Mouse (Mus musculus): Measurements from ENCODE around the gene Lrig3. TPM values are rescaled to one million over a fixed set of nuclear protein-coding genes. Genes with fewer than 3 reads are reported as not detected.
A peak's percentile ranks its signal among the peaks of the same experiment; 100 is the strongest.

Gene Lrig3
- polyA plus RNA-seq (2014; fragmentation: Nextera tagmentation; extraction: Ambion mirVana) = 28.6 and 32.9 TPM in 2 replicates

GRCm38 (mm10) chr10:125965968-125966480 is at the start of gene Lrig3:
Lrig3 (plus strand) TSS chr10:125966168.
- peak within 1 kb of the TSS; percentile 94 for H3K4me3 ChIP-seq (ENCODE audit: low read depth, low read length)
- peak within 1 kb of the TSS; percentile 95 for H3K27ac ChIP-seq (replicated peaks; ENCODE audit: low read depth, low read length)
- DNase-seq (ENCODE audit: low spot score) (peak; percentile 94), ATAC-seq (replicated peaks; ENCODE audit: insufficient number of reproducible peaks, low FRiP score, low TSS enrichment, low read depth) (peak; percentile 81)
- H3K4me2 ChIP-seq (ENCODE audit: low read depth, low read length) = peak within 1 kb of the TSS; percentile 70
- H3K4me1 ChIP-seq (ENCODE audit: control insufficient read depth, insufficient read depth, low read length) = no peaks in the 10 kb centered on the region; the same call in 1 of the 2 replicates
- no peaks in the 10 kb centered on the region for H3K36me3 ChIP-seq (replicated peaks; ENCODE audit: control insufficient read depth, insufficient read depth, low read depth, low read length)
- no peaks in the 10 kb centered on the region for H3K9me3 ChIP-seq (replicated peaks; ENCODE audit: control insufficient read depth, low read length)
- no peaks in the 10 kb centered on the region for H3K27me3 ChIP-seq (ENCODE audit: control insufficient read depth, insufficient read depth, low read length)
- WGBS = under 1% methylated on average over 48 of the region's 62 CpGs
- peak within 1 kb of the TSS; percentile 98 for H3K9ac ChIP-seq (replicated peaks; ENCODE audit: low read length)

- Histone ChIP-seq H3K9ac (replicated peaks; ENCODE audit: low read length) (no peak overlapping the region), H3K27me3 (ENCODE audit: control insufficient read depth, insufficient read depth, low read length) (no peaks in the 10 kb centered on the region), H3K4me2 (ENCODE audit: low read depth, low read length) (no peak overlapping the region), H3K27ac (replicated peaks; ENCODE audit: low read depth, low read length) (no peak overlapping the region), H3K36me3 (replicated peaks; ENCODE audit: control insufficient read depth, insufficient read depth, low read depth, low read length) (no peaks in the 10 kb centered on the region), H3K4me1 (ENCODE audit: control insufficient read depth, insufficient read depth, low read length) (no peaks in the 10 kb centered on the region), H3K9me3 (replicated peaks; ENCODE audit: control insufficient read depth, low read length) (no peaks in the 10 kb centered on the region), H3K4me3 (ENCODE audit: low read depth, low read length) (no peak overlapping the region)
- DNase-seq (ENCODE audit: low spot score) (no peak), ATAC-seq (replicated peaks; ENCODE audit: insufficient number of reproducible peaks, low FRiP score, low TSS enrichment, low read depth) (no peak)
- WGBS = 38% methylated on average over 6 of the region's 6 CpGs
Measured at GRCm38 (mm10) chr10:125916781-125917180, 49.2 kb upstream of the Lrig3 start.

- 3% methylated on average over 9 of the region's 9 CpGs for WGBS
- Histone ChIP-seq H3K27me3 (ENCODE audit: control insufficient read depth, insufficient read depth, low read length) (no peaks in the 10 kb centered on the region), H3K4me1 (ENCODE audit: control insufficient read depth, insufficient read depth, low read length) (0 out of 2 replicates have a peak, but pooled peaks cover 3% of the 10 kb centered on the region), H3K36me3 (replicated peaks; ENCODE audit: control insufficient read depth, insufficient read depth, low read depth, low read length) (no peaks in the 10 kb centered on the region), H3K4me2 (ENCODE audit: low read depth, low read length) (peak overlapping the region; percentile 5; the same call in 1 of the 2 replicates), H3K27ac (replicated peaks; ENCODE audit: low read depth, low read length) (no peak overlapping the region), H3K9ac (replicated peaks; ENCODE audit: low read length) (no peak overlapping the region), H3K4me3 (ENCODE audit: low read depth, low read length) (no peak overlapping the region), H3K9me3 (replicated peaks; ENCODE audit: control insufficient read depth, low read length) (no peaks in the 10 kb centered on the region)
- DNase-seq (ENCODE audit: low spot score) (peak; percentile 40), ATAC-seq (replicated peaks; ENCODE audit: insufficient number of reproducible peaks, low FRiP score, low TSS enrichment, low read depth) (peak; percentile 60; the same call in 1 of the 2 replicates)
Measured at GRCm38 (mm10) chr10:125917436-125917871, 48.5 kb upstream of the Lrig3 start.

- no peak overlapping the region for H3K4me2 ChIP-seq (ENCODE audit: low read depth, low read length)
- H3K27ac ChIP-seq (replicated peaks; ENCODE audit: low read depth, low read length) = no peak overlapping the region
- no peaks in the 10 kb centered on the region for H3K9me3 ChIP-seq (replicated peaks; ENCODE audit: control insufficient read depth, low read length)
- H3K4me3 ChIP-seq (ENCODE audit: low read depth, low read length) = no peak overlapping the region
- DNase-seq (ENCODE audit: low spot score) = no peak
- H3K36me3 ChIP-seq (replicated peaks; ENCODE audit: control insufficient read depth, insufficient read depth, low read depth, low read length) = no peaks in the 10 kb centered on the region
- ATAC-seq (replicated peaks; ENCODE audit: insufficient number of reproducible peaks, low FRiP score, low TSS enrichment, low read depth) = no peak
- 72% methylated on average over 1 of the region's 1 CpGs for WGBS
- H3K27me3 ChIP-seq (ENCODE audit: control insufficient read depth, insufficient read depth, low read length) = no peaks in the 10 kb centered on the region
- no peak overlapping the region for H3K9ac ChIP-seq (replicated peaks; ENCODE audit: low read length)
- H3K4me1 ChIP-seq (ENCODE audit: control insufficient read depth, insufficient read depth, low read length) = 0 out of 2 replicates have a peak, but pooled peaks cover 3% of the 10 kb centered on the region
Measured at GRCm38 (mm10) chr10:125918994-125919393, 47.0 kb upstream of the Lrig3 start.

- DNase-seq (ENCODE audit: low spot score) = peak; percentile 69
- no peaks in the 10 kb centered on the region for H3K9me3 ChIP-seq (replicated peaks; ENCODE audit: control insufficient read depth, low read length)
- H3K4me1 ChIP-seq (ENCODE audit: control insufficient read depth, insufficient read depth, low read length) = 0 out of 2 replicates have a peak, but pooled peaks cover 3% of the 10 kb centered on the region
- 16% methylated on average over 6 of the region's 6 CpGs for WGBS
- no peaks in the 10 kb centered on the region for H3K36me3 ChIP-seq (replicated peaks; ENCODE audit: control insufficient read depth, insufficient read depth, low read depth, low read length)
- no peaks in the 10 kb centered on the region for H3K27me3 ChIP-seq (ENCODE audit: control insufficient read depth, insufficient read depth, low read length)
- H3K4me2 ChIP-seq (ENCODE audit: low read depth, low read length) = no peak overlapping the region
- ATAC-seq (replicated peaks; ENCODE audit: insufficient number of reproducible peaks, low FRiP score, low TSS enrichment, low read depth) = no peak
- no peak overlapping the region for H3K9ac ChIP-seq (replicated peaks; ENCODE audit: low read length)
- no peak overlapping the region for H3K27ac ChIP-seq (replicated peaks; ENCODE audit: low read depth, low read length)
- no peak overlapping the region for H3K4me3 ChIP-seq (ENCODE audit: low read depth, low read length)
Measured at GRCm38 (mm10) chr10:125921654-125922446, 44.1 kb upstream of the Lrig3 start.

- DNase-seq (ENCODE audit: low spot score) = no peak
- WGBS = 88% methylated on average over 3 of the region's 3 CpGs
Measured at GRCm38 (mm10) chr10:125929961-125930360, 36.0 kb upstream of the Lrig3 start.

GRCm38 (mm10) chr10:125933388-125933787 is 32.6 kb upstream of the Lrig3 start:
- Histone ChIP-seq H3K4me3 (ENCODE audit: low read depth, low read length) (no peak overlapping the region), H3K9me3 (replicated peaks; ENCODE audit: control insufficient read depth, low read length) (no peaks in the 10 kb centered on the region), H3K4me1 (ENCODE audit: control insufficient read depth, insufficient read depth, low read length) (no peaks in the 10 kb centered on the region; the same call in 1 of the 2 replicates), H3K36me3 (replicated peaks; ENCODE audit: control insufficient read depth, insufficient read depth, low read depth, low read length) (no peaks in the 10 kb centered on the region), H3K27me3 (ENCODE audit: control insufficient read depth, insufficient read depth, low read length) (no peaks in the 10 kb centered on the region), H3K9ac (replicated peaks; ENCODE audit: low read length) (no peak overlapping the region), H3K27ac (replicated peaks; ENCODE audit: low read depth, low read length) (no peak overlapping the region), H3K4me2 (ENCODE audit: low read depth, low read length) (no peak overlapping the region)
- 82% methylated on average over 6 of the region's 6 CpGs for WGBS
- no peak for DNase-seq (ENCODE audit: low spot score)
- ATAC-seq (replicated peaks; ENCODE audit: insufficient number of reproducible peaks, low FRiP score, low TSS enrichment, low read depth) = no peak

More at GRCm38 (mm10) chr10:125929961-125930360, 36.0 kb upstream of the Lrig3 start:
- Histone ChIP-seq H3K4me2 (ENCODE audit: low read depth, low read length) (no peak overlapping the region), H3K36me3 (replicated peaks; ENCODE audit: control insufficient read depth, insufficient read depth, low read depth, low read length) (no peaks in the 10 kb centered on the region), H3K27me3 (ENCODE audit: control insufficient read depth, insufficient read depth, low read length) (no peaks in the 10 kb centered on the region), H3K4me1 (ENCODE audit: control insufficient read depth, insufficient read depth, low read length) (no peaks in the 10 kb centered on the region), H3K9ac (replicated peaks; ENCODE audit: low read length) (no peak overlapping the region), H3K4me3 (ENCODE audit: low read depth, low read length) (no peak overlapping the region), H3K27ac (replicated peaks; ENCODE audit: low read depth, low read length) (no peak overlapping the region), H3K9me3 (replicated peaks; ENCODE audit: control insufficient read depth, low read length) (no peaks in the 10 kb centered on the region)
- ATAC-seq (replicated peaks; ENCODE audit: insufficient number of reproducible peaks, low FRiP score, low TSS enrichment, low read depth) = no peak

GRCm38 (mm10) chr10:125934095-125934494 is 31.9 kb upstream of the Lrig3 start:
- Histone ChIP-seq H3K4me3 (ENCODE audit: low read depth, low read length) (no peak overlapping the region), H3K4me2 (ENCODE audit: low read depth, low read length) (no peak overlapping the region), H3K27me3 (ENCODE audit: control insufficient read depth, insufficient read depth, low read length) (no peaks in the 10 kb centered on the region), H3K9ac (replicated peaks; ENCODE audit: low read length) (no peak overlapping the region), H3K9me3 (replicated peaks; ENCODE audit: control insufficient read depth, low read length) (no peaks in the 10 kb centered on the region), H3K27ac (replicated peaks; ENCODE audit: low read depth, low read length) (no peak overlapping the region), H3K36me3 (replicated peaks; ENCODE audit: control insufficient read depth, insufficient read depth, low read depth, low read length) (no peaks in the 10 kb centered on the region), H3K4me1 (ENCODE audit: control insufficient read depth, insufficient read depth, low read length) (no peaks in the 10 kb centered on the region; the same call in 1 of the 2 replicates)
- WGBS = 53% methylated on average over 3 of the region's 3 CpGs
- 0 out of 2 replicates have a peak, but pooled peaks have one; percentile 59 for ATAC-seq (replicated peaks; ENCODE audit: insufficient number of reproducible peaks, low FRiP score, low TSS enrichment, low read depth)
- no peak for DNase-seq (ENCODE audit: low spot score)
